Mouse (Mus musculus) testis, adult 2 months (tissue): ENCODE data around the gene Sertad2.

Experiments used
- CTCF ChIP-seq: fragments of 200-500 bp; IDR thresholded peaks from 2 replicates; pipeline ENCODE4 v1.5.1; 2012; ENCODE audit warnings: low read depth, mild to moderate bottlenecking, inconsistent platforms, low read length, moderate library complexity; ENCODE audit not compliant: control insufficient read depth, insufficient read depth, insufficient replicate concordance
- POLR2A ChIP-seq: fragments of 200-500 bp; IDR thresholded peaks from 2 replicates; pipeline ENCODE4 v1.6.1; 2012; ENCODE audit warnings: low read depth, mild to moderate bottlenecking, inconsistent platforms, low read length, moderate library complexity; ENCODE audit not compliant: control insufficient read depth

DNA sequence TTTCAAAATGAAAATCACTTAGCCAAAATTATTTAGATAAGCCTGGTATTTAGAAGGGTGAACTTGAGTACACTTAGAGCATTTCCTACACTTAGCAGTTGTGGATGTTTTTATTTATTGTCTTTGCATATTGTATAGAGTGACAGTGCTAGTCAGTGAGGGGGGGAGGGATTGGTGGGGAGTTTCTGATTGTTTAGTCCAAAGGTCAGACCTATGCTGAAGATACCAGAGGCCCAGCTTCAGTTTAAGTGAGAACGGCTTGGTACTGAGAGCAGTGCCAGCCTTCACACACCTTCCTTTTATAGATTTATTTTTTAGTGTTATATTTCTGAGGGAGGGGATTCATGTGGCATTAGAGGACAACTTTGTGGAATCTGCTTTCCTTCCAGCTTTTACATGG lies 91.5 kb downstream of the Sertad2 start:
- no peak for TF ChIP-seq CTCF
- TF ChIP-seq POLR2A: no peak
